Mouse (Mus musculus) gastrocnemius, postnatal 10 days (tissue): Measurements from ENCODE around the gene Nfya. TPM values are rescaled to one million over a fixed set of nuclear protein-coding genes. Genes with fewer than 3 reads are reported as not detected.

Source experiments
- DNase-seq: peaks from one replicate; pipeline ENCODE4 v3.0.0; 2021; ENCODE audit warnings: mixed read lengths
- total RNA-seq, 2 experiments: library from RNA; stranded (reverse); gene quantifications; 2 replicates each; pipeline ENCODE4 v1.2.3; 2021

Nfya gene
- total RNA-seq, 2 experiments from 2014 or later: 11.3 to 19.2 TPM

DNA sequence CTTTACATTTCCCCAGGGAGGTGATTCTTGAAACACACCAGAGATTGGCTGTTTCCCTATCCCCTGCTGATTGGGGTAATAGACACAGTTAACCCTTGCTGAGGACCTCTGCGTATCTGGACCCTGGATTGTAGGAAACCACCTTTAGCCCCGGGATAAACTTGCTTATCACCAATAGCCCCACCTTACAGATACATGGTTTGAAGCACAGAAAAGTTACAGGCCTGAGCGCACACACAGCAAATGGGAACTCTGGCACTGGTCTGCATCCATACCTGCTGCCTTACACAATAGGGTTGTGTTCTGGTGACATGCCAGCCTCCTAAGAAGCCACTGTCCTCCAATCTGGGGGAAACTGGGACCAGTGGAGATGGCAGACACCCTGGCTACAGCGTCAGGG lies 63.9 kb downstream of the Nfya start:
- DNase-seq: no peak

DNA sequence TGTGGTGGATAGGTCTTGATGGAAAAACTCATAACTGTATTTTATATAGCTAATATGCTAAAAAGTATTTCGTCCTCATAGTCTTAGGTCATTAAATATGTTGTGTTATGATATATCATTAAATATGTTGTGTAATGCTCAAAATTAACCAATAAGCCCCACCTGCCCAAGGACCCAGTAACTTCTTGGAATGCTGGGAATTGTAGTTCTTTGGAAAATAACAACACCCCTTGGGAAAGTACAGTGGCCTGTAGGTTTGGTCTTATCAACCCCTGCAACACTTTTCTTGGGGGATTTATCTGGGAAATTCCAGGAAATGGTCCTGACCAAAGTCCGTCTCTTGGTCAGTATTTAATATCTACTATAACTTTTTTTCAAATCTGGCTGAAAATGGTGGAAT lies 66.6 kb downstream of the Nfya start:
- DNase-seq: no peak

DNA sequence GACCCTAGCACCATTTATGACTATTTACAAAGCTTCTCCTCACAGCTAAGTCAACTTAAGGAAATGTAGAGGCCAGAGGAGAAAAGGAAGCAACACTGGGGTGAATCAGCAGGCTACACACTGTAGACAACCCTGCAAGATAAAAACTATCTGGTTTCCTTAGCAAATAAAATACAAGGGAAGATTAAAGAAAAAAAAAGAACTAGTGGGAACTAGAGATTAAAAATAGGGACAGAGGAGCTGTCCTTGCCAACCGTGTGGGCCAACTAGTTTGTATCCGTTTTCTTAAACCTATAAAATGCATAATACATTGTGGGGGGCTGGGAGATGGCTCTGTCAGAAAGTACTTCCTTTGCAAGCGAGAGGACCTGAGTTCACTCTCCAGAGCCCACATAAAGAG lies 67.8 kb downstream of the Nfya start:
- no peak for DNase-seq

DNA sequence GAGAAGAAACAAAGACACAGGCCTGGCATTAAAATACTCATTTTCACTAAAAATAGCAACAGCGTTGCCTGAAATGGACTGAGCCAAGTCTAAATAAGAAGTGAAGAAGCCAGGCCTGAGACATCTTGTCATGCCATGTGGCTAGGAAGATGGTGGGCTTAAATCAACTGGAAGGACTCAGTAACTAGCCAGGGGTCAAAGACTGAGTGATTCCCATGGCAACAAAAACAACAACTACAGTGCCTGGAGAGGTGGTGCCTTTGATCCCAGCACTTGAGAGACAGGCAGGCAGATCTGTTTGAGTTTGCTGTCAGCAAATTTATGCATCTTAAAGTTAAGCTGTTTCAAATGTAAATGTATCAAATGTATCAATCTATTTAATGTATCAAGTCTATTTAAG lies 69.4 kb downstream of the Nfya start:
- DNase-seq: no peak

Other genes starting within 250 kb of the Nfya start
- gene A530064D06Rik, start 242.6 kb downstream of the Nfya start, total RNA-seq: under 1 TPM in 1 of 2 experiments, not detected in 1; 0.23 TPM
- gene Trem1, start 177.1 kb downstream of the Nfya start, total RNA-seq: under 1 TPM in 1 of 2 experiments, not detected in 1; 0.11 TPM
- under 1 TPM in 1 of 2 experiments, not detected in 1; 0.27 TPM for gene Trem3, start 162.1 kb downstream of the Nfya start, total RNA-seq
- under 1 TPM in 1 of 2 experiments, not detected in 1; 0.36 TPM for gene Treml4, start 145.6 kb downstream of the Nfya start, total RNA-seq
- gene Treml2, start 110.4 kb downstream of the Nfya start, total RNA-seq: under 1 TPM in 1 of 2 experiments, not detected in 1; 0.18 TPM
- gene B430306N03Rik, start 93.8 kb downstream of the Nfya start, total RNA-seq: under 1 TPM; 0.05 to 0.34 TPM
- gene Trem2, start 63.5 kb downstream of the Nfya start, total RNA-seq: 1 to 10 TPM; 1.4 to 1.8 TPM
- gene Treml1, start 50.0 kb downstream of the Nfya start, total RNA-seq: not detected
- gene Oard1, start 108 bp upstream of the Nfya start, total RNA-seq: 10 to 100 TPM in 1 of 2 experiments, 1 to 10 TPM in 1; 9.8 to 11.4 TPM
- 100 to 1,000 TPM; 515 to 520 TPM for gene Apobec2, start 23.0 kb upstream of the Nfya start, total RNA-seq
- gene Tspo2, start 41.6 kb upstream of the Nfya start, total RNA-seq: under 1 TPM in 1 of 2 experiments, not detected in 1; 0.93 TPM
- not detected for gene Unc5cl, start 45.0 kb upstream of the Nfya start, total RNA-seq